Mouse (Mus musculus) 3T3-L1 (cell line): ENCODE results near the gene Rab5c.

Source experiments
- DNase-seq: peaks from one replicate; pipeline ENCODE4 v3.0.0-alpha.2; 2015; ENCODE audit warnings: low read depth, low spot score

The Rab5c gene

DNA sequence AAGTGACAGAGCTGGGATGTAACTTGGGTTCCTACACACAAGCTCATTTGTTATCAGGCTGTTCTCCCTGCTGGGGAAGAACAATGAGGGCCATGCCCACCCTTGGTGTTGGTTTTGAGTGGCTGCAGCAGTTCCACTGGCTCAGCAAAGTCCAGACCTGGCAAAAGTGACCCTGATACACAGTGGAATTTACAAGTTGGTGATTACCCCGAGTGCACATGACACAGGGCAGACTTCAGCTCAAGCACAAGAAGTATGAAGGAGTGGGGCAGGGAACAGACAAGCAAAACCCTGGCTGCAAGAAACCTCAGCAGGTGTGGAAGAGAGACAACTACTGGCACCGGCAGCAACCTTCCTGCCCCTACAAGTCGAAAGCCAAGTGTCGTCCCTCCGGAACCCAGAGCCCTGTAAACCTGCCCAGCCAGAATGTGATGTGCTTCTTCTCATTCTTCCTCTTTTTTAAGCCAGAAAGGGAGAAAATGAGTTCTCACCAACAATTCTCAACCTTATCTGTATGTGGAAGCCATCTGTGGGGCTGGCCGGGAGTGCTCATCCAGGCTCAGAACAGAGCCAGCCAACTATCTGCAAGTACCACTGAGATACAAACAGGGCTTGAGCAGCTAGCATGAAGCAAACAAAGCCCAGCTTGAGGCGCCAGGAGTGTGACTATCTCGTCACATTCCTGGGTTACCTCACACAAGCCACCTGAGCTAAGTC lies 16.1 kb downstream of the Rab5c start:
- no peak for DNase-seq

- peak; percentile 45 for DNase-seq
Measured at GRCm38 (mm10) chr11:100721254-100721653, 16.8 kb downstream of the Rab5c start.

DNA sequence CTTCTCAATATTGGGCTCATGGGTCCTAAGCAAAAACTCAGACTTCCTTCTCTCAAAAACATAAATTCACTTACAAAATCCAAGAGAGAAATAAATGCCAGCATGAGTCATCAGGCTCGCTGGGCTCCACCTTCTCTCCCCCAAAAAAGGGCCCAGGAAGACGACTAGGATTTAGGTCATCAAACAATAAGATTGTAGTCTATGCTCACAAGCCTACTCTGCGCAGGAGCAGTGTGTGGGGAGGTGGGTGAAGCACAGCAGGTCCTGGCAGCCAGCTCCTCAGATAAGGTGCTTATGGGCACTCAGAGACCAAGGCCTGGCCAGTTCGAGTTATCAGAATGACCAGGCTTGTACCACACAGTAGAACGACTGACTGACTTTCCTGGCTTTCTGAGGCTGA lies 17.7 kb downstream of the Rab5c start:
- DNase-seq = peak; percentile 69

GRCm38 (mm10) chr11:100719893-100720292 lies 18.1 kb downstream of the Rab5c start:
- no peak for DNase-seq

- no peak for DNase-seq
Measured at GRCm38 (mm10) chr11:100719312-100719711, 18.7 kb downstream of the Rab5c start.

DNA sequence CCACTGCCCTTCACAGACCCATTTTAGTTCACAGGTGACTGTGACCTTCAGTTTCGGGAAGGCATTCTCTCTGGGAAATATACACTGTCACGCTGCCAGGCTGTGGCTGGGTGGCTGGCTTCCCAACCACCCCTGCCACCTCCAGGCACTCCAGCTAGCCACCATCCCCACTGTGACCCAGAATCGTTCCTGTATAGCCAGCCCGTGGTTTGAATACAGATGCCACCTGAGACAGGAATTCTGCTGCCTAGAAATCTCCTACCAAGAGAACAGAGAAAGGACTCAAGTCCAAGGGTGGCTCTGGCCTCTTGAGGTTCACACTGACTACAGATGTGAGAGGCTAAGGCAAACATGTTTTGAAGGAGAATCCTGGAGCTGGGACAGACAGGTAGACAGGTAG lies 19.1 kb downstream of the Rab5c start:
- DNase-seq = no peak

- no peak for DNase-seq
Measured at GRCm38 (mm10) chr11:100718462-100718861, 19.6 kb downstream of the Rab5c start.

- DNase-seq = no peak
Measured at GRCm38 (mm10) chr11:100716649-100717048, 21.4 kb downstream of the Rab5c start.

DNA sequence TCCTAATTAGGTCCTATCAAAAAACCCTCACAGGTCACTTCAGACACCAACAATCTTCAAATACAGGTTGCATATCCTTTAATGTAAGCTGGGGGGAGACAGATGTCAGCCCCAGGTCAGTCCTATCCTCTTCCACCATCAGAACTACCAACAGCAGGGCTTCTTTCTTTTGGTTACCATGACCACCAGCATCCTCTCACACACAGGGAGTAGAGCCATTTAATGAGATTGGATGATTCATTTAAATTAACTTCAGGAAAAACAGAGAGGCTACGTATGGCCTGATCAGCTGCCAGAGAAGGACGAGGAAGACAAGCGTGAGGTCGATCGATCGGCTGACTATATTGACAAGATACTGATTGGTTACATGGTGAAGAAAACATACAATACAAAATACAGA lies 23.1 kb downstream of the Rab5c start:
- no peak for DNase-seq

- DNase-seq = peak; percentile 87
Measured at GRCm38 (mm10) chr11:100714534-100714915, 23.5 kb downstream of the Rab5c start.

GRCm38 (mm10) chr11:100713735-100714533 lies 24.1 kb downstream of the Rab5c start, which contains the start of gene Hspb9:
Gene Hspb9 (plus strand): TSS chr11:100713850.
- no peak for DNase-seq

GRCm38 (mm10) chr11:100713174-100713573 lies 24.8 kb downstream of the Rab5c start:
- no peak for DNase-seq

DNA sequence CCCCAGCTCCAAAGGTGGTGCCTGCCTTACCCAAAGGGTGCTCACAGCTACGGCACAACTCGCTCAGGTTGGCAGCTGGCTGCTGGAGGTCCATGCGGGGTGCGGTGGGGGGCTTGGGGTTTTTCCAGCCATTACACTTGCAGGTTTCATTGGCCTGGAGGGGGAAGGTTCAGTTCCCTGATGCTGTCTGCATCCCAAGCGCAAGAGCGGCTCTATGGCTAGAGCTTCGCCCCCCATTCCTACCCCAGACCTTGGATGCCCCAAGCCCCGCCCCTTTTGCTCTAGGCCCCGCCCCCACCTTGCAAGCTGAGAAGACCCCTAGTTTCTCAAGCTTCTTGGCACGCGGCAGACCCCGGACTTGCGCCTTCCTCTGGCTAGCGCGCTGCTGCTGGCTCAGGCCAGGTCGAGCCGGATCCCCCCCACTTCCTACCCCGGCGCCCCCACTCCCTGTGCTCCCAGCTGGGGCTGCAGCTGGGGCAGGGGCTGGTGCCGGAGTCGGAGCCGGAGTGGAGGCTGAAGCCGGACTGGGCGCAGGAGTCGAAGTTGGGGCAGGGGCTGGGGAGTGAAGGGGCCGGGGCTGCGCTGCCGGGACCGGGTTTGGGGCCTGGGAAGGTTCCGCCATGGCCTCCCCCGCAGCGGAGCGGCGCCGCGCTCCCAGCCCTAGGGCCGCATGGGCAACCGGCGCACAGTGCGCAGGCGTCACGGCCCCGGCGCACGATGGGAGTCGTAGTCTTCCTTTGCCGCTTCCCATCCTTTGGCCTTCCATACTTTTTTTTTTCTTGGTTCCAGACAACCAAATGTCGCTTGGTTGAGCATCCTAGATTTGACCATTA lies 26.0 kb downstream of the Rab5c start, which contains the start of gene Kat2a:
Gene Kat2a (minus strand): TSS at position 683 of the 833 bp plus-strand sequence.
- DNase-seq = peak; percentile 87

- no peak for DNase-seq
Measured at GRCm38 (mm10) chr11:100710977-100711376, 27.0 kb downstream of the Rab5c start.

- DNase-seq = no peak
Measured at GRCm38 (mm10) chr11:100710528-100710927, 27.5 kb downstream of the Rab5c start.

DNA sequence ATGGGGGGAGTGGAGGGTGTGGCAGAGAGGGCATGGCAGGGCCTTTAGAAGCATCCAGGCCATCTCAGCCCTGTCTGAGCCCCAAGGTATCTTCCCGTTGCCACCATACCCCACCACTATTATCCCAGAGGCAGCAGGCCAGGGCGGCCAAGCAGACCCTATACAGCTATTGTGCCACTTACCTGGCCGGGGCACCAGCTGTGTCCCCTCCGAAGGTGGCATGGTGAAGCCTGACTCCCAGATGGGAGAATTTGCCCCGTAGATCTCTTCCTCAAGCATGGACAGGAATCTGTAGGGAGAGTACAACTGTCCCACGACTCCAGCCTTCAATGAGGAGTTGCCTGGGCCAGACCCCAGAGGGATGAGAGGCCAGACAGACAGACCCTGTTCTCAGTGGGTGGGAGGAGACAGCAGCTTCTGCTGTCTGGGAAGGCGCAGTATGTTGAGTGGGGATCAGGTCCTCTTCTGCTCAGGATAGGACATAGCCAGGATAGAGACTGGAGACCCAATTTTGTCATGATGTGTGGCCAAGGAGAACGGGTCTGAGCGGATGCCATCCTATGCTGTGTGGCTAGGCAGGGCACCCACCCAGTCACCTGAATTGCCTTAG lies 28.7 kb downstream of the Rab5c start:
- no peak for DNase-seq

- no peak for DNase-seq
Measured at GRCm38 (mm10) chr11:100705095-100705747, 32.8 kb downstream of the Rab5c start.

- peak; percentile 87 for DNase-seq
Measured at GRCm38 (mm10) chr11:100703851-100704531, 34.0 kb downstream of the Rab5c start, which contains the start of gene Dhx58. Gene Dhx58 (minus strand): TSS chr11:100704271.

GRCm38 (mm10) chr11:100703366-100703765 lies 34.6 kb downstream of the Rab5c start:
- no peak for DNase-seq

- no peak for DNase-seq
Measured at GRCm38 (mm10) chr11:100702906-100703305, 35.1 kb downstream of the Rab5c start.
